In the genomic region with DNA sequence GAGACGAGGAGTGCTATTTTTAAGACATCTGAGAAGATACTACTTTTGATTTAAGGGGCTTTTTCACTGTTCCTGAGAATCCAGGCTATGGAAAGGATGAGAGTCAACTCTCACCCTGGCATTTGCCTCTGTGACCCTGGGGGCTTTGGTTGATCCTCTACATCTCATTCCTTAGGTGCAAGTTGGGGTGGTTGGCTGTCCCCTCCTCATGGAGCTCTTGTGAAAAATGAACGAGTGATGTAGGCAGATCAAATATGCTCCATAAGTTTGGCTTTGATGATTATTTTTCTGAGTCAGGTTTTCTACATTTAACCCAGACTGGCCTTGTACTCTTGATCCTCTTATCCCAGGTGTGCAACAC, we compare ENCODE assay signal across 8 mouse cellular contexts. TPM values are rescaled to one million over a fixed set of nuclear protein-coding genes. Genes with fewer than 3 reads are reported as not detected.
A peak's percentile ranks its signal among the peaks of the same experiment; 100 is the strongest.
DNase-seq lines count a peak whose midpoint lies in the region; ATAC-seq and TF ChIP-seq lines count a peak whose summit lies in the region.

No protein-coding gene starts in this region.

- H3K27me3 ChIP-seq in embryonic facial prominence, embryonic 13.5 days, result no peaks in the 10 kb centered on the region
- H3K27me3 ChIP-seq in intestine, embryonic 14.5 days (replicated peaks; ENCODE audit: control insufficient read depth, insufficient read depth, low read length), result no peaks in the 10 kb centered on the region
- no peaks in the 10 kb centered on the region for H3K27me3 ChIP-seq in neural tube, embryonic 12.5 days (replicated peaks)

- peaks cover 6% of the 10 kb centered on the region for H3K4me1 ChIP-seq in embryonic facial prominence, embryonic 13.5 days
- H3K4me1 ChIP-seq in intestine, embryonic 14.5 days (replicated peaks; ENCODE audit: control insufficient read depth, insufficient read depth, low read length), result 0 out of 2 replicates have a peak, but pooled peaks cover 9% of the 10 kb centered on the region
- H3K4me1 ChIP-seq in neural tube, embryonic 12.5 days, result peaks cover 6% of the 10 kb centered on the region

- intact Hi-C loops in left cerebral cortex, adult 2 months (cut with DNase I), result no loop called here

- H3K4me2 ChIP-seq in embryonic facial prominence, embryonic 13.5 days, result peak overlapping the region; percentile 70
- H3K4me2 ChIP-seq in intestine, embryonic 14.5 days (ENCODE audit: low read length), result peak overlapping the region; percentile 84
- H3K4me2 ChIP-seq in neural tube, embryonic 12.5 days (replicated peaks), result peak overlapping the region; percentile 77

- TF ChIP-seq CTCF in left cerebral cortex, adult 2 months (IDR thresholded peaks at IDR 0.05), result no peak

- DNase-seq in left cerebral cortex, adult 2 months (ENCODE audit: extremely low spot score in 1 of 2, low spot score in 2 of 2), result no peak
- no peak for DNase-seq in left cerebral cortex, adult 8-10 months (ENCODE audit: low spot score in 2 of 2)
- DNase-seq in intestine, embryonic 14.5 days (ENCODE audit: low spot score), result no peak
- DNase-seq in adrenal gland, postnatal 14 days, result no peak
- DNase-seq in gastrocnemius, adult 8-10 months (ENCODE audit: low spot score in 2 of 2), result no peak
- DNase-seq in cerebellum, adult 8-10 months, result no peak

- no peak for ATAC-seq in embryonic facial prominence, embryonic 13.5 days (ENCODE audit: insufficient number of reproducible peaks, insufficient read depth, low FRiP score, low TSS enrichment, low read depth)
- peak; percentile 61 for ATAC-seq in intestine, embryonic 14.5 days (replicated peaks; ENCODE audit: low FRiP score, low TSS enrichment, low read depth)
- 0 out of 2 replicates have a peak, but pooled peaks have one; percentile 33 for ATAC-seq in neural tube, embryonic 12.5 days (ENCODE audit: low FRiP score, low read depth)

- H3K9ac ChIP-seq in embryonic facial prominence, embryonic 13.5 days, result peak overlapping the region; percentile 87
- peak overlapping the region; percentile 71 for H3K9ac ChIP-seq in intestine, embryonic 14.5 days (ENCODE audit: low read length)
- H3K9ac ChIP-seq in neural tube, embryonic 12.5 days, result peak overlapping the region; percentile 61; the same call in 1 of the 2 replicates

- no peaks in the 10 kb centered on the region for H3K9me3 ChIP-seq in embryonic facial prominence, embryonic 13.5 days
- no peaks in the 10 kb centered on the region for H3K9me3 ChIP-seq in intestine, embryonic 14.5 days (ENCODE audit: control insufficient read depth, low read length)
- H3K9me3 ChIP-seq in neural tube, embryonic 12.5 days, result no peaks in the 10 kb centered on the region

- H3K36me3 ChIP-seq in embryonic facial prominence, embryonic 13.5 days, result peaks cover 17% of the 10 kb centered on the region
- H3K36me3 ChIP-seq in intestine, embryonic 14.5 days (ENCODE audit: control insufficient read depth, insufficient read depth, low read length), result peaks cover 13% of the 10 kb centered on the region; the same call in 1 of the 2 replicates
- 0 out of 2 replicates have a peak, but pooled peaks cover 5% of the 10 kb centered on the region for H3K36me3 ChIP-seq in neural tube, embryonic 12.5 days

- WGBS in embryonic facial prominence, embryonic 13.5 days, result 7% methylated on average over 2 of the region's 2 CpGs
- WGBS in intestine, embryonic 14.5 days, result 8% methylated on average over 2 of the region's 2 CpGs
- WGBS in neural tube, embryonic 12.5 days, result 10% methylated on average over 2 of the region's 2 CpGs

- H3K4me3 ChIP-seq in left cerebral cortex, adult 2 months, result peak overlapping the region; percentile 66
- peak overlapping the region; percentile 72 for H3K4me3 ChIP-seq in embryonic facial prominence, embryonic 13.5 days
- peak overlapping the region; percentile 71 for H3K4me3 ChIP-seq in intestine, embryonic 14.5 days (ENCODE audit: low read depth, low read length)
- peak overlapping the region; percentile 62 for H3K4me3 ChIP-seq in neural tube, embryonic 12.5 days

- peak overlapping the region; percentile 83; the same call in 1 of the 2 replicates for H3K27ac ChIP-seq in left cerebral cortex, adult 2 months
- 0 out of 2 replicates have a peak overlapping the region, but pooled peaks have one; percentile 28 for H3K27ac ChIP-seq in embryonic facial prominence, embryonic 13.5 days
- no peak overlapping the region for H3K27ac ChIP-seq in intestine, embryonic 14.5 days (ENCODE audit: low read depth)
- H3K27ac ChIP-seq in neural tube, embryonic 12.5 days, result no peak overlapping the region

RNA-seq across cellular contexts. Expression of a gene that starts 0.3 kb away (rescaled TPM):
- total RNA-seq in left cerebral cortex, adult 2 months (2021), result 10 to 100 TPM; 16.1 to 20.1 TPM
- 10 to 100 TPM; 17.3 to 23.0 (median 21.9) TPM for total RNA-seq in left cerebral cortex, adult 8-10 months (2022)
- 46.4 and 48.1 TPM in 2 replicates for polyA plus RNA-seq in embryonic facial prominence, embryonic 13.5 days (2015; fragmentation: Nextera tagmentation; extraction: Ambion mirVana)
- polyA plus RNA-seq in intestine, embryonic 14.5 days (2014; fragmentation: Nextera tagmentation; extraction: Ambion mirVana), result 48.2 and 50.2 TPM in 2 replicates
- 31.3 and 35.3 TPM in 2 replicates for polyA plus RNA-seq in neural tube, embryonic 12.5 days (2016; fragmentation: Nextera tagmentation; extraction: Ambion mirVana)
- 34.1 and 35.6 TPM in 2 replicates for total RNA-seq in adrenal gland, postnatal 14 days (2021)
- 10 to 100 TPM; 12.1 to 13.7 (median 13.1) TPM for total RNA-seq in gastrocnemius, adult 8-10 months (2022)

RNA-seq across cellular contexts. Expression of a gene that starts 54.6 kb away (rescaled TPM):
- 100 to 1,000 TPM; 115 to 118 TPM for total RNA-seq in left cerebral cortex, adult 2 months (2021)
- total RNA-seq in left cerebral cortex, adult 8-10 months (2022), result 10 to 100 TPM; 84.1 to 92.5 (median 87.6) TPM
- polyA plus RNA-seq in embryonic facial prominence, embryonic 13.5 days (2015; fragmentation: Nextera tagmentation; extraction: Ambion mirVana), result 13.5 and 14.4 TPM in 2 replicates
- 12.6 and 14.9 TPM in 2 replicates for polyA plus RNA-seq in intestine, embryonic 14.5 days (2014; fragmentation: Nextera tagmentation; extraction: Ambion mirVana)
- 24.7 and 28.2 TPM in 2 replicates for polyA plus RNA-seq in neural tube, embryonic 12.5 days (2016; fragmentation: Nextera tagmentation; extraction: Ambion mirVana)
- 51.7 and 53.0 TPM in 2 replicates for total RNA-seq in adrenal gland, postnatal 14 days (2021)
- total RNA-seq in gastrocnemius, adult 8-10 months (2022), result 10 to 100 TPM in 1 of 4 experiments, 1 to 10 TPM in 3; 7.7 to 10.8 (median 8.9) TPM

Comparison
In these comparisons a context has a peak if more than half of its experiments do, and no peak if none do; other contexts are left out.
1. H3K27ac ChIP-seq: peak in left cerebral cortex, adult 2 months (single experiment) and embryonic facial prominence, embryonic 13.5 days (single experiment); none in intestine, embryonic 14.5 days (single experiment) and neural tube, embryonic 12.5 days (single experiment).
2. Peak in every context shown above with its lines, with median percentiles within 50 percentile points of each other: H3K4me3 ChIP-seq, H3K4me2 ChIP-seq and H3K9ac ChIP-seq.